In genomic region chr13:9708433-9709240, GRCm38 (mm10) we compare ENCODE assay signal across 25 mouse cellular contexts. TPM values are rescaled to one million over a fixed set of nuclear protein-coding genes. Genes with fewer than 3 reads are reported as not detected.
DNase-seq lines count a peak whose midpoint lies in the region; ATAC-seq lines count a peak whose summit lies in the region.
"Had no signal": no experiment of that assay in that cellular context is flagged by ENCODE, and none has a peak within 500 bp of the region (broad histone marks: within the 10 kb centered on the region; RNA-seq: fewer than 3 reads in every experiment).

No protein-coding gene starts in this region.

- peak; percentile 59 for DNase-seq in embryo, embryonic 11 days
- DNase-seq in embryonic facial prominence, embryonic 10.5 days (ENCODE audit: low spot score), result peak; percentile 54
- peak; percentile 16 for DNase-seq in hindlimb bud, embryonic 11.5 days (ENCODE audit: extremely low spot score, low read depth, low spot score)
- DNase-seq in heart, adult 9 months (ENCODE audit: low spot score in 2 of 2), result no peak
- no peak for DNase-seq in right cerebral cortex, postnatal 4 days
- DNase-seq: adrenal gland, adult 2 months; cerebellum, adult 2 months; cerebellum, postnatal 25 days; gastrocnemius, postnatal 10 days; heart, adult 18-20 months; heart, postnatal 14 days; kidney, adult 9 months; kidney, postnatal 14 days; lung, postnatal 4 days; thymus, adult 2 months; thymus, postnatal 4 days had no signal

- H3K9me3 ChIP-seq in embryonic facial prominence, embryonic 10.5 days, result no peaks in the 10 kb centered on the region
- no peaks in the 10 kb centered on the region for H3K9me3 ChIP-seq in limb, embryonic 12.5 days
- no peaks in the 10 kb centered on the region for H3K9me3 ChIP-seq in forebrain, embryonic 13.5 days (replicated peaks)
- H3K9me3 ChIP-seq: embryonic facial prominence, embryonic 15.5 days; forebrain, embryonic 10.5 days; heart, embryonic 13.5 days; hindbrain, embryonic 12.5 days; midbrain, embryonic 10.5 days; neural tube, embryonic 15.5 days had no signal

- no peaks in the 10 kb centered on the region for H3K27me3 ChIP-seq in embryonic facial prominence, embryonic 10.5 days (replicated peaks; ENCODE audit: low read depth, poor library complexity, severe bottlenecking)
- H3K27me3 ChIP-seq in limb, embryonic 12.5 days, result no peaks in the 10 kb centered on the region
- no peaks in the 10 kb centered on the region for H3K27me3 ChIP-seq in forebrain, embryonic 13.5 days
- H3K27me3 ChIP-seq: embryonic facial prominence, embryonic 15.5 days; heart, embryonic 13.5 days; hindbrain, embryonic 12.5 days; neural tube, embryonic 15.5 days had no signal

- no peak overlapping the region for H3K4me2 ChIP-seq in limb, embryonic 12.5 days
- H3K4me2 ChIP-seq in forebrain, embryonic 13.5 days, result no peak overlapping the region
- H3K4me2 ChIP-seq: embryonic facial prominence, embryonic 15.5 days; heart, embryonic 13.5 days; hindbrain, embryonic 12.5 days; neural tube, embryonic 15.5 days had no signal

- H3K9ac ChIP-seq in limb, embryonic 12.5 days (replicated peaks), result no peak overlapping the region
- no peak overlapping the region for H3K9ac ChIP-seq in forebrain, embryonic 13.5 days
- H3K9ac ChIP-seq: embryonic facial prominence, embryonic 15.5 days; heart, embryonic 13.5 days; hindbrain, embryonic 12.5 days; neural tube, embryonic 15.5 days had no signal

- peak; percentile 90 for ATAC-seq in limb, embryonic 12.5 days (ENCODE audit: insufficient number of reproducible peaks, insufficient read depth, low FRiP score, low TSS enrichment, low read depth)
- ATAC-seq in forebrain, embryonic 13.5 days, result no peak

- H3K36me3 ChIP-seq in embryonic facial prominence, embryonic 10.5 days (replicated peaks), result peaks cover 45% of the 10 kb centered on the region
- H3K36me3 ChIP-seq in limb, embryonic 12.5 days, result peaks cover 25% of the 10 kb centered on the region
- peaks cover 20% of the 10 kb centered on the region; the same call in 1 of the 2 replicates for H3K36me3 ChIP-seq in forebrain, embryonic 13.5 days (ENCODE audit: poor library complexity, severe bottlenecking)

- H3K4me1 ChIP-seq in embryonic facial prominence, embryonic 10.5 days, result peaks cover 8% of the 10 kb centered on the region
- peaks cover 17% of the 10 kb centered on the region for H3K4me1 ChIP-seq in limb, embryonic 12.5 days (replicated peaks)
- H3K4me1 ChIP-seq in forebrain, embryonic 13.5 days, result no peaks in the 10 kb centered on the region
- H3K4me1 ChIP-seq: forebrain, embryonic 10.5 days; hindbrain, embryonic 12.5 days; midbrain, embryonic 10.5 days; neural tube, embryonic 15.5 days had no signal

- H3K4me3 ChIP-seq in embryonic facial prominence, embryonic 10.5 days, result no peak overlapping the region
- H3K4me3 ChIP-seq in limb, embryonic 12.5 days (replicated peaks), result no peak overlapping the region
- no peak overlapping the region for H3K4me3 ChIP-seq in forebrain, embryonic 13.5 days
- H3K4me3 ChIP-seq: embryonic facial prominence, embryonic 15.5 days; forebrain, embryonic 10.5 days; heart, embryonic 13.5 days; hindbrain, embryonic 12.5 days; midbrain, embryonic 10.5 days; neural tube, embryonic 15.5 days had no signal

- WGBS in embryonic facial prominence, embryonic 10.5 days, result 75% methylated on average over 7 of the region's 7 CpGs
- 41% methylated on average over 7 of the region's 7 CpGs for WGBS in limb, embryonic 12.5 days
- 93% methylated on average over 7 of the region's 7 CpGs for WGBS in forebrain, embryonic 13.5 days

- peak overlapping the region; percentile 25; the same call in 1 of the 2 replicates for H3K27ac ChIP-seq in embryonic facial prominence, embryonic 10.5 days (replicated peaks)
- H3K27ac ChIP-seq in limb, embryonic 12.5 days, result peak overlapping the region; percentile 70
- no peak overlapping the region for H3K27ac ChIP-seq in forebrain, embryonic 13.5 days
- H3K27ac ChIP-seq: embryonic facial prominence, embryonic 15.5 days; forebrain, embryonic 10.5 days; heart, embryonic 13.5 days; hindbrain, embryonic 12.5 days; midbrain, embryonic 10.5 days; neural tube, embryonic 15.5 days; stomach, postnatal 0 days had no signal

RNA-seq across cellular contexts. Expression of gene Zmynd11, which starts 56.5 kb away (rescaled TPM):
- 102 and 106 TPM in 2 replicates for polyA plus RNA-seq in embryonic facial prominence, embryonic 10.5 days (2016; fragmentation: Nextera tagmentation; extraction: Ambion mirVana)
- 125 TPM in 2 replicates for polyA plus RNA-seq in limb, embryonic 12.5 days (2016; fragmentation: Nextera tagmentation; extraction: Ambion mirVana)
- polyA plus RNA-seq in forebrain, embryonic 13.5 days (2015; fragmentation: Nextera tagmentation; extraction: Ambion mirVana), result 139 and 142 TPM in 2 replicates

Comparison
In these comparisons a context has a peak if more than half of its experiments do, and no peak if none do; other contexts are left out.
1. DNase-seq: peak in embryo, embryonic 11 days (single experiment), embryonic facial prominence, embryonic 10.5 days (single experiment) and hindlimb bud, embryonic 11.5 days (single experiment); none in heart, adult 9 months (0 of 2) and right cerebral cortex, postnatal 4 days (single experiment).